Mouse (Mus musculus) left cerebral cortex, adult 2 months (tissue): ENCODE measurements at regions not wholly inside any gene's neighbourhood (a gene's known extent, or its start where the extent isn't known, plus 50 kb on each side); places are given as distances from the start of the nearest gene placed in this dataset.
A peak's percentile ranks its signal among the peaks of the same experiment; 100 is the strongest.

Source experiments
- DNase-seq, 2 experiments: peaks; one replicate each; pipeline ENCODE4 v3.0.0; 2021 to 2022; ENCODE audit warnings: low spot score in 2 of 2, mixed read lengths in 1 of 2; ENCODE audit errors: extremely low spot score in 1 of 2
- H3K27ac ChIP-seq: fragments of 200-600 bp; 2 replicates; pipeline ENCODE4 v1.8.1; 2022
- H3K4me3 ChIP-seq: fragments of 200-600 bp; 2 replicates; pipeline ENCODE4 v1.8.1; 2022
- CTCF ChIP-seq: fragments of 200-600 bp; IDR thresholded peaks from 2 replicates; pipeline ENCODE4 v1.8.1; 2022; ENCODE audit warnings: antibody characterized with exemption, mild to moderate bottlenecking, moderate library complexity
- intact Hi-C: fragments of 180-260 bp; cut with DNase I; formaldehyde crosslinking; loops from one replicate; pipeline ENCODE4 v1.15.1; 2025

GRCm38 (mm10) chr10:20891426-20891825 is 60.9 kb upstream of the Ahi1 start:
- DNase-seq, result no peak
- Histone ChIP-seq H3K4me3 (no peak overlapping the region), H3K27ac (no peak overlapping the region)
- TF ChIP-seq CTCF, result no peak
- intact Hi-C loops, result no loop called here

GRCm38 (mm10) chr10:20883618-20884017 is 68.7 kb upstream of the Ahi1 start:
- DNase-seq, result no peak
- intact Hi-C loops, result no loop called here

GRCm38 (mm10) chr10:20882599-20882998 is 69.7 kb upstream of the Ahi1 start:
- no peak overlapping the region for H3K27ac ChIP-seq
- no peak for DNase-seq
- H3K4me3 ChIP-seq, result no peak overlapping the region
- no peak for TF ChIP-seq CTCF
- intact Hi-C loops, result no loop called here

More at GRCm38 (mm10) chr10:20883618-20884017, 68.7 kb upstream of the Ahi1 start:
- Histone ChIP-seq H3K4me3 (no peak overlapping the region), H3K27ac (no peak overlapping the region)
- no peak for TF ChIP-seq CTCF

- Histone ChIP-seq H3K4me3 (no peak overlapping the region), H3K27ac (no peak overlapping the region)
- no peak for TF ChIP-seq CTCF
- intact Hi-C loops, result no loop called here
- no peak for DNase-seq
These were observed 72.1 kb upstream of the Ahi1 start for GRCm38 (mm10) chr10:20880251-20880650.

- no peak for TF ChIP-seq CTCF
- H3K4me3 ChIP-seq, result no peak overlapping the region
- intact Hi-C loops, result no loop called here
- no peak overlapping the region for H3K27ac ChIP-seq
- DNase-seq, result no peak
These were observed 72.9 kb upstream of the Ahi1 start for GRCm38 (mm10) chr10:20879482-20879881.

- no peak for DNase-seq
- intact Hi-C loops, result no loop called here
- no peak for TF ChIP-seq CTCF
- H3K4me3 ChIP-seq, result no peak overlapping the region
- H3K27ac ChIP-seq, result no peak overlapping the region
These were observed 85.3 kb upstream of the Ahi1 start for GRCm38 (mm10) chr10:20867076-20867475.

GRCm38 (mm10) chr10:20865031-20865430 is 87.3 kb upstream of the Ahi1 start:
- no peak for TF ChIP-seq CTCF
- intact Hi-C loops, result no loop called here
- Histone ChIP-seq H3K4me3 (no peak overlapping the region), H3K27ac (no peak overlapping the region)
- DNase-seq, result no peak

GRCm38 (mm10) chr10:20857413-20857812 is 94.9 kb upstream of the Ahi1 start:
- no peak for TF ChIP-seq CTCF
- intact Hi-C loops, result no loop called here
- Histone ChIP-seq H3K4me3 (no peak overlapping the region), H3K27ac (no peak overlapping the region)
- DNase-seq, result no peak

GRCm38 (mm10) chr10:20854621-20855363 is 97.6 kb upstream of the Ahi1 start:
- intact Hi-C loops, result no loop called here
- TF ChIP-seq CTCF, result no peak
- DNase-seq, result peak; percentile 27 to 47
- Histone ChIP-seq H3K4me3 (peak overlapping the region; percentile 33), H3K27ac (peak overlapping the region; percentile 51; the same call in 1 of the 2 replicates)

- Histone ChIP-seq H3K4me3 (no peak overlapping the region), H3K27ac (no peak overlapping the region)
- no peak for DNase-seq
- TF ChIP-seq CTCF, result no peak
- intact Hi-C loops, result no loop called here
These were observed 105.1 kb upstream of the Ahi1 start for GRCm38 (mm10) chr10:20847287-20847686.

- DNase-seq, result no peak
- H3K4me3 ChIP-seq, result no peak overlapping the region
- no peak for TF ChIP-seq CTCF
- intact Hi-C loops, result no loop called here
- no peak overlapping the region for H3K27ac ChIP-seq
These were observed 109.1 kb upstream of the Ahi1 start for GRCm38 (mm10) chr10:20843277-20843676.

- no peak for TF ChIP-seq CTCF
- Histone ChIP-seq H3K27ac (no peak overlapping the region), H3K4me3 (no peak overlapping the region)
- intact Hi-C loops, result no loop called here
- DNase-seq, result no peak
These were observed 110.2 kb upstream of the Ahi1 start for GRCm38 (mm10) chr10:20842131-20842530.

GRCm38 (mm10) chr10:20841430-20842040 is 110.8 kb upstream of the Ahi1 start:
- Histone ChIP-seq H3K4me3 (no peak overlapping the region), H3K27ac (no peak overlapping the region)
- DNase-seq, result no peak
- TF ChIP-seq CTCF, result no peak
- intact Hi-C loops, result no loop called here
